Mouse (Mus musculus) ES-CJ7 (cell line): ENCODE measurements around the gene Acod1.

ENCODE experiments used
- DNase-seq: peaks from one replicate; pipeline ENCODE4 v3.0.0; 2011; ENCODE audit warnings: low read depth, low spot score

Acod1 gene

GRCm38 (mm10) chr14:103072731-103073130, 26.0 kb downstream of the Acod1 start:
- no peak for DNase-seq

- DNase-seq, result peak; percentile 39
Measured at GRCm38 (mm10) chr14:103073825-103074224, 27.0 kb downstream of the Acod1 start.

- no peak for DNase-seq
Measured at GRCm38 (mm10) chr14:103075166-103075565, 28.4 kb downstream of the Acod1 start.

GRCm38 (mm10) chr14:103077272-103078005, 30.7 kb downstream of the Acod1 start:
- no peak for DNase-seq

GRCm38 (mm10) chr14:103078006-103078912, 31.5 kb downstream of the Acod1 start:
- DNase-seq, result peak; percentile 74

- no peak for DNase-seq
Measured at GRCm38 (mm10) chr14:103079209-103079977, 32.6 kb downstream of the Acod1 start.

GRCm38 (mm10) chr14:103085840-103086533, 39.2 kb downstream of the Acod1 start:
- no peak for DNase-seq

GRCm38 (mm10) chr14:103086671-103087324, 40.0 kb downstream of the Acod1 start:
- no peak for DNase-seq

GRCm38 (mm10) chr14:103087846-103088245, 41.1 kb downstream of the Acod1 start:
- DNase-seq, result no peak

GRCm38 (mm10) chr14:103088624-103089023, 41.8 kb downstream of the Acod1 start:
- DNase-seq, result peak; percentile 73

- no peak for DNase-seq
Measured at GRCm38 (mm10) chr14:103093236-103093635, 46.5 kb downstream of the Acod1 start.

GRCm38 (mm10) chr14:103093670-103094069, 46.9 kb downstream of the Acod1 start:
- no peak for DNase-seq

GRCm38 (mm10) chr14:103095036-103095435, 48.3 kb downstream of the Acod1 start:
- no peak for DNase-seq

GRCm38 (mm10) chr14:103095826-103096225, 49.0 kb downstream of the Acod1 start:
- DNase-seq, result no peak

- DNase-seq, result no peak
Measured at GRCm38 (mm10) chr14:103096621-103097020, 49.8 kb downstream of the Acod1 start.

GRCm38 (mm10) chr14:103098213-103098586, 51.4 kb downstream of the Acod1 start:
- DNase-seq, result no peak

GRCm38 (mm10) chr14:103098587-103099235, 51.9 kb downstream of the Acod1 start:
- no peak for DNase-seq

- peak; percentile 96 for DNase-seq
Measured at GRCm38 (mm10) chr14:103099238-103099933, 52.6 kb downstream of the Acod1 start, which contains the start of gene Fbxl3. Gene Fbxl3, minus strand, starts transcription at chr14:103099566.

- no peak for DNase-seq
Measured at GRCm38 (mm10) chr14:103100296-103100695, 53.5 kb downstream of the Acod1 start.

GRCm38 (mm10) chr14:103101171-103101570, 54.4 kb downstream of the Acod1 start:
- no peak for DNase-seq
